Mouse (Mus musculus): ENCODE measurements around the gene Ube2g1.
"Not testable (repeated sequence)": the region's sequence is repeated elsewhere in the genome, so short reads cannot be mapped to it uniquely, and the experiment has no call there.

Gene Ube2g1

GRCm38 (mm10) chr11:72597780-72598179, 9.3 kb upstream of the Ube2g1 start:
- no peak for DNase-seq (ENCODE audit: extremely low read depth, insufficient read length, low spot score)

GRCm38 (mm10) chr11:72607469-72608070, 487 bp downstream of the Ube2g1 start:
- DNase-seq (ENCODE audit: extremely low read depth, insufficient read length, low spot score), result peak; percentile 80

GRCm38 (mm10) chr11:72608071-72608679, 1.1 kb downstream of the Ube2g1 start:
- DNase-seq (ENCODE audit: extremely low read depth, insufficient read length, low spot score), result peak; percentile 94

- no peak for DNase-seq (ENCODE audit: extremely low read depth, insufficient read length, low spot score)
Observed at GRCm38 (mm10) chr11:72609242-72609641, 2.2 kb downstream of the Ube2g1 start.

GRCm38 (mm10) chr11:72614336-72614735, 7.3 kb downstream of the Ube2g1 start:
- not testable (repeated sequence) for DNase-seq (ENCODE audit: extremely low read depth, insufficient read length, low spot score)

- DNase-seq (ENCODE audit: extremely low read depth, insufficient read length, low spot score), result no peak
Observed at GRCm38 (mm10) chr11:72615931-72616330, 8.8 kb downstream of the Ube2g1 start.

- no peak for DNase-seq (ENCODE audit: extremely low read depth, insufficient read length, low spot score)
Observed at GRCm38 (mm10) chr11:72618476-72618875, 11.4 kb downstream of the Ube2g1 start.

GRCm38 (mm10) chr11:72642730-72643129, 35.6 kb downstream of the Ube2g1 start:
- no peak for DNase-seq (ENCODE audit: extremely low read depth, insufficient read length, low spot score)

- no peak for DNase-seq (ENCODE audit: extremely low read depth, insufficient read length, low spot score)
Observed at GRCm38 (mm10) chr11:72645386-72645785, 38.3 kb downstream of the Ube2g1 start.

GRCm38 (mm10) chr11:72650347-72650746, 43.3 kb downstream of the Ube2g1 start:
- no peak for DNase-seq (ENCODE audit: extremely low read depth, insufficient read length, low spot score)

- DNase-seq (ENCODE audit: extremely low read depth, insufficient read length, low spot score), result no peak
Observed at GRCm38 (mm10) chr11:72659918-72660317, 52.8 kb downstream of the Ube2g1 start.

- no peak for DNase-seq (ENCODE audit: extremely low read depth, insufficient read length, low spot score)
Observed at GRCm38 (mm10) chr11:72660359-72660758, 53.3 kb downstream of the Ube2g1 start.

- no peak for DNase-seq (ENCODE audit: extremely low read depth, insufficient read length, low spot score)
Observed at GRCm38 (mm10) chr11:72664641-72665040, 57.6 kb downstream of the Ube2g1 start.

- DNase-seq (ENCODE audit: extremely low read depth, insufficient read length, low spot score), result no peak
Observed at GRCm38 (mm10) chr11:72670634-72671033, 63.6 kb downstream of the Ube2g1 start.

- DNase-seq (ENCODE audit: extremely low read depth, insufficient read length, low spot score), result no peak
Observed at GRCm38 (mm10) chr11:72671294-72671988, 64.4 kb downstream of the Ube2g1 start.

GRCm38 (mm10) chr11:72672438-72672837, 65.4 kb downstream of the Ube2g1 start:
- DNase-seq (ENCODE audit: extremely low read depth, insufficient read length, low spot score), result no peak

- no peak for DNase-seq (ENCODE audit: extremely low read depth, insufficient read length, low spot score)
Observed at GRCm38 (mm10) chr11:72675280-72675679, 68.2 kb downstream of the Ube2g1 start.

GRCm38 (mm10) chr11:72680726-72681125, 73.6 kb downstream of the Ube2g1 start:
- DNase-seq (ENCODE audit: extremely low read depth, insufficient read length, low spot score), result no peak

- DNase-seq (ENCODE audit: extremely low read depth, insufficient read length, low spot score), result no peak
Observed at GRCm38 (mm10) chr11:72683402-72683801, 76.3 kb downstream of the Ube2g1 start.

- DNase-seq (ENCODE audit: extremely low read depth, insufficient read length, low spot score), result no peak
Observed at GRCm38 (mm10) chr11:72686697-72687096, 79.6 kb downstream of the Ube2g1 start.

- no peak for DNase-seq (ENCODE audit: extremely low read depth, insufficient read length, low spot score)
Observed at GRCm38 (mm10) chr11:72688242-72688641, 81.2 kb downstream of the Ube2g1 start.

GRCm38 (mm10) chr11:72689115-72689514, 82.0 kb downstream of the Ube2g1 start:
- no peak for DNase-seq (ENCODE audit: extremely low read depth, insufficient read length, low spot score)

All from 3134 (cell line).